Mouse (Mus musculus) C2C12 (cell line): ENCODE results near the gene Aox2.

Source experiments
- CEBPB ChIP-seq: IDR thresholded peaks from one replicate; pipeline ENCODE4 v1.6.1; 2011; ENCODE audit warnings: low read depth, mild to moderate bottlenecking, control low read depth, moderate library complexity
- CTCF ChIP-seq: IDR thresholded peaks from one replicate; pipeline ENCODE4 v1.5.1; 2011; ENCODE audit not compliant: control insufficient read depth, insufficient read depth, insufficient read length
- FOSL1 ChIP-seq: IDR thresholded peaks from one replicate; pipeline ENCODE4 v1.8.0; 2011; ENCODE audit warnings: mild to moderate bottlenecking, low read length; ENCODE audit not compliant: poor library complexity, insufficient read depth, severe bottlenecking
- MAX ChIP-seq: IDR thresholded peaks from one replicate; pipeline ENCODE4 v1.6.1; 2011; ENCODE audit warnings: mild to moderate bottlenecking, control low read depth
- MYOD1 ChIP-seq: IDR thresholded peaks from one replicate; pipeline ENCODE4 v1.6.1; 2011; ENCODE audit warnings: low read depth; ENCODE audit not compliant: control insufficient read depth, insufficient read length
- MYOG ChIP-seq: IDR thresholded peaks from one replicate; pipeline ENCODE4 v1.6.1; 2011; ENCODE audit not compliant: control insufficient read depth, insufficient read length; ENCODE audit errors: extremely low read depth
- USF1 ChIP-seq: IDR thresholded peaks from one replicate; pipeline ENCODE4 v1.6.1; 2011; ENCODE audit warnings: low read depth, mild to moderate bottlenecking, control low read depth, moderate library complexity

GRCm38 (mm10) chr1:58409553-58410197 lies 131.5 kb downstream of the Aox2 start:
- TF ChIP-seq CTCF, result no peak
- TF ChIP-seq FOSL1, result no peak
- no peak for TF ChIP-seq USF1
- TF ChIP-seq MAX, result no peak
- no peak for TF ChIP-seq CEBPB
- no peak for TF ChIP-seq MYOG
- TF ChIP-seq MYOD1, result no peak
